Mouse (Mus musculus) embryo, embryonic 10 days (tissue): ENCODE results near the gene Tm9sf1.
A peak's percentile ranks its signal among the peaks of the same experiment; 100 is the strongest.

ENCODE experiments used
- DNase-seq: peaks from one replicate; pipeline ENCODE4 v3.0.0-alpha.2; 2015; ENCODE audit warnings: low spot score

Tm9sf1 gene

DNA sequence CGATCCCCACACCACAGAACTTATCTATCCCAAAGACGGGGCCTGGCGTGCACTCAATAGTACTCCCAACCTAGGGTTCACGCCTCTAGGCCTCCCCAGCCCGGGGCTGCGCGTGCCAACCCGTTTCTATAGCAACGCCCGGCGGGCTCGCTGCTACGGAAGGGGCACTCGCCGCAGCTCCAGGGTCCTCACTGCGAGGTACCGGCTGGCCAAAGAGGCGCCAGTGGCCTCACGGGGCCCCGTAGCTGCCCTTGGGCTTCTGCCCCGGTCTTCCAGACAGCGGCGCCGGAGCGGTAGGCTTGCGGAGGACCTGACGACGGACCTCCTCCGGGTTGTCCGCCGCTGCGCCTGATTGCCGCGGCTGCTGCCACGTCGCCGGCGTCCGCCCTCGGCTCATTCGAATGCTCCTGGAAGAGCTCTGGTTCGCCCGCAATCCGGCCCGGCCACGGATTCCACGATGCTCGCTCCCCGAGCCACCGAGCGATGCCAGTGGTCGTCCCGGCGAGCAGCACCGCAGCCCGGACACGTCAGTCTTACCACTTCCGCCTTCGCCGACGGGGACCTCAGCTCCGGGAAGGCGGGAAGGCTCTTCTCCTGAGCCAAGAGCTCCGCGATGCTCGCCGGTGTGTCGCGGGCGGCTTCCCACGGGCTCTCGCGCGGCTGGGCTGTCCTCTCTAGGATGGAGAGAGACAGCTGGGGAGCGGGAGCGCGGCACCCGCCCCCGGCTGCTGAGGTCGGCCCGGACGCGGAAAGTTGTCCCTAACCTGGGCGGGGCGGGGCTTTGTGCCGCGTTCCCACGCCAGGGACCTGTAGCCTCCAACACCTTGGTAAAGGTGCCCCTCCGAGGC lies at the start of gene Tm9sf1:
TSS of gene Tm9sf1 (minus strand) at position 747 of the 848 bp plus-strand sequence.
- peak; percentile 88 for DNase-seq

DNA sequence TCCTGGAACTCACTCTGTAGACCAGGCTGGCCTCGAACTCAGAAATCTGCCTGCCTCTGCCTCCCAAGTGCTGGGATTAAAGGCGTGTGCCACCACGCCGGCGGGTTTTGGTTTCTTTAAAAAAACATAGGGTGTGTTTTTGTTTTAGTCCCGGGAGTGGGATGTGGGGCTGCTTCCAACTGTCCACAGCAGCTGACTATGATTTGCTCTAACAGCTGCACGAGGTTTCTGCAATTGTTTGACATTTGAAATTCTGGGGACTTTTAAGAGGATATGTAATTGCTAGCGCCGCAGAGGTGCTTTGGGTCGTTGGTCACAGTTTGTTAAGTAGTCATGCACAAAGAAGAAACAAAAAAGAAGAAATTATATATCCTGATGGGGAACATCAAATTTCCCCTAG lies 45.8 kb upstream of the Tm9sf1 start:
- no peak for DNase-seq

- no peak for DNase-seq
Observed at GRCm38 (mm10) chr14:55682118-55682493, 38.5 kb upstream of the Tm9sf1 start.

GRCm38 (mm10) chr14:55681160-55682117 lies 37.8 kb upstream of the Tm9sf1 start, which contains the start of gene Tinf2:
Gene Tinf2, minus strand, starts transcription at chr14:55681820.
- peak; percentile 99 for DNase-seq

GRCm38 (mm10) chr14:55677615-55678014 lies 34.0 kb upstream of the Tm9sf1 start:
- DNase-seq = no peak

- DNase-seq = no peak
Observed at GRCm38 (mm10) chr14:55672741-55673060, 29.1 kb upstream of the Tm9sf1 start.

- peak; percentile 98 for DNase-seq
Observed at GRCm38 (mm10) chr14:55671833-55672740, 28.5 kb upstream of the Tm9sf1 start, which contains the start of the genes Gmpr2 and Nedd8. Gene Gmpr2, plus strand, starts transcription at chr14:55671941. Gene Nedd8, minus strand, starts transcription at chr14:55672124.

- DNase-seq = no peak
Observed at GRCm38 (mm10) chr14:55671486-55671832, 27.9 kb upstream of the Tm9sf1 start.

DNA sequence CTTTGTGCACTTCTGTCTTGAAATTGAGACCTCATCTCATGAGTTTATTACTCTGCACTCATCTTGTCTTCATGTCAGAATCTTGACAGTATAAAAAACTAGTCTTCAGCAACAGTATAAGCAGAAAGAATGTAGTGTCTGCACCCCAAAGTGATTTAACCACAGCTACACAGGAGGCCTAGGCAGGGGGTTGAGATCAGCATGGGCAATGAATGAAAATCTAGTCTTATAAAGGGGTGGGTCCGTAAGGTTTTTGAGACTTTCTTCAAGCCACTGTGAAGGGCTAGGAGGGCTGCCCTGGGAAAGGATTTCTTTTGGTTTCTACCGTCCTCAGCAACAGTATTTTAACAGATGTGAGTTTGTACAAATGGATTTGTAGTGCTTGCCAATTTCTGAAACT lies 17.0 kb upstream of the Tm9sf1 start:
- DNase-seq = no peak

- peak; percentile 90 for DNase-seq
Observed at GRCm38 (mm10) chr14:55659960-55660573, 16.5 kb upstream of the Tm9sf1 start, which contains the start of gene Mdp1. Gene Mdp1, minus strand, starts transcription at chr14:55660508.

GRCm38 (mm10) chr14:55658011-55658410 lies 14.4 kb upstream of the Tm9sf1 start:
- no peak for DNase-seq

- no peak for DNase-seq
Observed at GRCm38 (mm10) chr14:55656935-55657334, 13.3 kb upstream of the Tm9sf1 start.

DNA sequence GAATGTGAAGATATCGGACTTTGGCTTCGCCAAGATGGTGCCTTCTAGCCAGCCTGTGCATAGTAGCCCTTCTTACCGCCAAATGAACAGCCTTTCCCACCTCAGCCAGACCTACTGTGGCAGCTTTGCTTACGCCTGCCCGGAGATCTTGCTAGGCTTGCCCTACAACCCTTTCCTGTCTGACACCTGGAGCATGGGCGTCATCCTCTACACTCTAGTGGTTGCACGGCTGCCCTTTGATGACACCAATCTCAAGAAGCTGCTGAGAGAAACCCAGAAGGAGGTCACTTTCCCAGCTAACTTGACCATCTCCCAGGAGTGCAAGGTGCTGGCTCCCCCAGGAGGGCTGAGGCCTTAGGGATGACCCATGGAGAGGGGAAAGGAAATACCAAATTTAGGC lies 7.9 kb upstream of the Tm9sf1 start:
- DNase-seq = no peak

- DNase-seq = no peak
Observed at GRCm38 (mm10) chr14:55649884-55650283, 6.3 kb upstream of the Tm9sf1 start, which contains the start of gene Tssk4. Gene Tssk4, plus strand, starts transcription at chr14:55650184.

GRCm38 (mm10) chr14:55644261-55644888 lies 769 bp upstream of the Tm9sf1 start:
- peak; percentile 24 for DNase-seq

DNA sequence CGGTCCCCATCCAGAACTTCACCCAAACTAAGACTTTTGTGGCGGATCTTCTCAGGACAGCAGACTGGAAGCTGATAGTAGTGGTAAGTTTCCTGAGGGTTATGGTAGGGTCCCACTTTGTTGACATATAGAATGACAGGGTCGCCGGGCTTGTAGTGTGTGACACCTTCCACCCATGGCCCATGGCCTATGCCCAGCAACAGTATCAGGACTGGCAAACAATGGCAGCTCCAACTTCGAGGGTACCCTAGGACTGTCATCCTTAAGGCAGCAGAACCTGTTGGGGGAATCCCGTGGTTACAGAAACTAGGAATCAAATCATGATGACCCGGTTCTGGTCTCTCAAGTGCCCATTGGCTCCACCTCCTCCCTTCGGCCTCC lies 937 bp downstream of the Tm9sf1 start:
- no peak for DNase-seq

DNA sequence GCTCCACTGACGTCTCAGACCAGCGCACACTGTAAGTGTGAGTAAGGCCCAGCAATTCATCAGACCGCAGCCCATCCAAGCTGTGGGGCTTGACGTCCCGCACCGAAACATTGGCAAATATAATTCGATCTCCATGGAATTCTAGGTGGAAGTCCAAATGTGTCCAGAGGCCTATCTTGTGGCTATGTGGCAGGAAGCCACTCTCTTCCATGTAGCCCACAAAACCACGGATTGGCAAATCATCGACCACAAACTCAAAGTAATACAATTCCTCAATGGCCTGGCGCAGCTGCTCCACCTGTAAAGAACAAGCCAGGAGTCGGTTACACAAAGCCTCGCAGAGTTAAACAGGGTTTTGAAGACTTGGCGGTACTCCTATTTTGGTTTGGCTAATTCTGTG lies 2.3 kb downstream of the Tm9sf1 start:
- DNase-seq = no peak

DNA sequence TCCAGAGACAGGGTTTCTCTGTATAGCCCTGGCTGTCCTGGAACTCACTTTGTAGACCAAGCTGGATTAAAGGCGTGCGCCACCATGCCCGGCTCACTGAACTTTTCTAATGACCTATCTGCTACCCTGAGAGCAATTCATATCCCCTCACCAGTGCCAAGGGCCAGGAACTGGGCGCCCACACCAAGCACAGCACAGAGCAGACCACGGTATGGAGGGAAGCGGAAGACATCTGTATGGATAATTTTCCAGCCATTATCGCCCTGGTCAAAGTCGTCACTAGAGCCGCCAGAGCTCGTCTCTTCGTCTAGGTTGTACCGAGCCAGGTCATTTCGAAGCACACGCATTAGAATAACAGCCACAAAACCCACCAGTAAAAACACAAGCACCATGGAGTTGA lies 2.8 kb downstream of the Tm9sf1 start:
- DNase-seq = no peak

DNA sequence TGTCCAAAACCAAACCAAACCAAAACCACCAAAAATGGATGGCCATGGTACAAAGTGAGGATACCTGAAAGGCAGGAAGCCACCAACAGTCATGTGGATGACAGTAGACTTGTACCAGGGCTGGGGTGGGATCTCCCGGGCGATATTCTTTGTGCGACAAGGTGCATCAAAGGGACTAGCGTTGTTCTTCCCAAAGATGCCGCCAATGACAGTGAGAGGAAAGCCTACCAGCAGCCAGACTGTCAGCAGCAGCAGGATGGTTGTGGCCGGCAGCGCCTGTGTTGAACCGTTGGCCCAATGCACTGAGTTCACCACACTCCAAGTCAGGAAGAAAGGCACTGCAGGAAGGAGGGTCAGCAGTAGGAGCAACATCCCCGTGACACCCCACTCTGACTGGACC lies 5.8 kb downstream of the Tm9sf1 start, which contains the start of gene Gm49378:
TSS of gene Gm49378 (minus strand) at position 101 of the 400 bp plus-strand sequence.
- DNase-seq = no peak

DNA sequence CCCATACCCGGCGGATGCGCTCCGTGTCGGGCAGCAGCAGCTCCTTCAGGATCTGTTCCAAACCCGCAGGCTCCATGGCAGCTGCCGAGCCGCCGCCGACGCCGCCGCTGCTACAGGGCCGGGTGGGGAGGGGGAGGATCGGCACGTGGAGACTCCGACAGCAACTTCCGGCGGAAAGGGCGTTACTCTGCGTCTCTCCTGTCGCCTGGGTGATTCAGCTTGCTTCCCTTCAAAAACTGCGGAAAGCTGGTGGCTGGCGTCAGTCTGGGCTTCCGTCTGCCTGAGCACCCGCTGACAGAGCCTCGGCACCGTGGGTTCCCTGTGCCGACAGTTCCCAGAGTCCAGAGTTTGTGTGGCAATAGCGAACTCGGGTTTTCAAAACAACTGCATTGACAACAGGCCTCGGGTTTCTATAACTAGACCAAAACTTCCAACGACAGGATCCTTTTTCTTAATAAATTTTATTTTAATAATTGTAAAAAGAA lies 8.0 kb downstream of the Tm9sf1 start, which contains the start of gene Ipo4:
TSS of gene Ipo4 (minus strand) at position 435 of the 485 bp plus-strand sequence.
- peak; percentile 97 for DNase-seq
